Mouse (Mus musculus): ENCODE data around the gene Elp6.

The Elp6 gene

GRCm38 (mm10) chr9:110362337-110362736 lies 57.4 kb downstream of the Elp6 start:
- no peak for DNase-seq

DNA sequence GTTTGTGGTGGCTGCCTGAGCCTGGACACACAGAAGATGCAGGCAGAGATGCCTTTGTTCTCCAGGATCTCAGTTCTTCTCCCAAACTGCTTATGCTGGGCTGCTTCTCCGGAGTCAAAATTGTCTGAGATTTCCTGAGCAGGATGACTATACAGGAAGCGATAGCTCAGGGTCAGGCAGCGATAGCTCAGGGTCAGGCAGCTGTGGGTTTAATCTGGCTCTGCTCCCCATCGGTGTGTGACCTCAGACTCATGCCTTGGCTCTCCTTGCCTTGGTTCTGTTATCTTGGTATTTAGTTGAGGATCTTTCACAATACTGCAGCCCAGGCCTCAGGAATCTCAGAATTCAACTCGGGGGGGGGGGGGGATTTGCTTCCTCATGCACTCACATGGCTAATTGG lies 61.8 kb downstream of the Elp6 start:
- no peak for DNase-seq

- DNase-seq: no peak
Measured at GRCm38 (mm10) chr9:110369860-110370259, 64.9 kb downstream of the Elp6 start.

Measured in cerebellum, postnatal 14 days (tissue).